Mouse (Mus musculus) lung, postnatal 0 days (tissue): Measurements from ENCODE around the gene Wdr5.
"Not testable (repeated sequence)": the region's sequence is repeated elsewhere in the genome, so short reads cannot be mapped to it uniquely, and the experiment has no call there.

ENCODE experiments used
- CTCF ChIP-seq: IDR thresholded peaks from 2 replicates; pipeline ENCODE4 v1.5.1; 2016; ENCODE audit warnings: antibody characterized with exemption, mild to moderate bottlenecking
- EP300 ChIP-seq: IDR thresholded peaks from 2 replicates; pipeline ENCODE4 v1.6.1; 2016; ENCODE audit warnings: antibody characterized with exemption, mild to moderate bottlenecking, control low read depth

DNA sequence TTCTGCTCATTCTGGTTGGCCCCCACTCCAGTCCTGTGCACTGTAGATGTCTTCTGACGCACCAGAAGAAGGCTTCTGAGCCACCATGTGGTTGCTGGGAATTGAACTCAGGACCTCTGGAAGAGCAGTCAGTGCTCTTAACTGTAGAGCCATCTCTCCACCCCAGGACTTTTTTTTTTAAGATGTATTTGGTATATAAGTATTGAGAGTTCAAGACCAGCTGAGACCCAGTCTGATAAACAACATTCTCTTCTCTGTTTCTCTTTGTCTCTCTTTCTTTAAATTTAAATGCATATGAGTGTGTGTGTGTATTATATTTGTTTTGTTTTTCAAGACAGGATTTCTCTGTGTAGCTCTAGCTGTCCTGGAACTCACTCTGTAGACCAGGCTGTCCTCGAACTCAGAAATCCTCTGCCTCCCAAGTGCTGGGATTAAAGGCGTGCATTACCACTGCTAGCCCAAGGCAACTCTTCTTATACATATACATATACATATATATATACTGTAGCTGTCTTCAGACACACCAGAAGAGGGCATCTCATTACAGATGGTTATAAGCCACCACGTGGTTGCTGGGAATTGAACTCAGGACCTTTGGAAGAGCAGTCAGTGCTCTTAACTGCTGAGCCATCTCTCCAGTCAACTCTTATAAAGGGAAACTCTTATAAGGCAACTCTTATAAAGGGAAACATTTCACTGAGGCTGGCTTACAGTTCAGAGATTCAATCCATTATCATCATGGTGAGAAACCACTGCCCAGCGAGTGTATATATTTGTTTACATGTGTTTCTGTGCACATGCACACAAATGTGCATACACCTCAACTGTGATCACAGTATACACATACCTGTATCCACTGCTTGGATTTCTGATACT is 23.7 kb downstream of the Wdr5 start:
- 0 out of 2 replicates have a peak, but pooled peaks have one; percentile 5 for TF ChIP-seq CTCF
- not testable (repeated sequence) for TF ChIP-seq EP300
